Mouse (Mus musculus): Measurements from ENCODE around the gene Actg1. TPM values are rescaled to one million over a fixed set of nuclear protein-coding genes. Genes with fewer than 3 reads are reported as not detected.

Actg1 gene
- polyA plus RNA-seq, 1 experiment from 2014 or later = 2,926 TPM

DNA sequence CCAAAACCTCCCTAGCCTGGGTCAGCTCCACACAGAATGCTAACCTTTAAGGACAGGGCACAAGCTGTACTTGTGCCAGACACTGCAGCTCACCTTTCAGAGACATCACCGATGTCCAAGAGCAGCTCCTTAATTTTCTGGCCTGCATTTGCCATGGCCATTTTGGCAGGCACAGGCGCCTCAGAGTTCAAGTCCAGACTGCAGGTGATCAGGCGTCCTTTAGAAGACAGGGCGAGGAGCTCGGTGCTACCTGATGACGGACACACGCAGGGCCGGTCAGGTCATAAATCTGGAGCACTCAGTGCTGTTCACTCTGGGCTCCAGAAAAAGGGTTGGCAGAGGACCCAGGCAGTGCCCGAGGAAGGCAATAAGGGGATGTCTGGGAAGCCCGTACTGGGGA, 27.0 kb upstream of the Actg1 start:
- no peaks in the 10 kb centered on the region for H3K9me3 ChIP-seq (ENCODE audit: low read depth, low read length)
- no peak overlapping the region for H3K27ac ChIP-seq (ENCODE audit: low read depth)
- H3K4me3 ChIP-seq (ENCODE audit: low read depth, low read length) = no peak overlapping the region
- peaks cover 64% of the 10 kb centered on the region for H3K36me3 ChIP-seq (ENCODE audit: insufficient read depth)
- no peak overlapping the region for H3K9ac ChIP-seq
- WGBS = 91% methylated on average over 10 of the region's 10 CpGs
- ATAC-seq (ENCODE audit: insufficient read depth) = no peak
- peaks cover 5% of the 10 kb centered on the region for H3K4me1 ChIP-seq (ENCODE audit: insufficient read depth)
- H3K4me2 ChIP-seq = no peak overlapping the region
- no peak for DNase-seq
- no peaks in the 10 kb centered on the region for H3K27me3 ChIP-seq (ENCODE audit: insufficient read depth, low read length)
- no peak for TF ChIP-seq CTCF (IDR thresholded peaks at IDR 0.05; ENCODE audit: low read depth)

DNA sequence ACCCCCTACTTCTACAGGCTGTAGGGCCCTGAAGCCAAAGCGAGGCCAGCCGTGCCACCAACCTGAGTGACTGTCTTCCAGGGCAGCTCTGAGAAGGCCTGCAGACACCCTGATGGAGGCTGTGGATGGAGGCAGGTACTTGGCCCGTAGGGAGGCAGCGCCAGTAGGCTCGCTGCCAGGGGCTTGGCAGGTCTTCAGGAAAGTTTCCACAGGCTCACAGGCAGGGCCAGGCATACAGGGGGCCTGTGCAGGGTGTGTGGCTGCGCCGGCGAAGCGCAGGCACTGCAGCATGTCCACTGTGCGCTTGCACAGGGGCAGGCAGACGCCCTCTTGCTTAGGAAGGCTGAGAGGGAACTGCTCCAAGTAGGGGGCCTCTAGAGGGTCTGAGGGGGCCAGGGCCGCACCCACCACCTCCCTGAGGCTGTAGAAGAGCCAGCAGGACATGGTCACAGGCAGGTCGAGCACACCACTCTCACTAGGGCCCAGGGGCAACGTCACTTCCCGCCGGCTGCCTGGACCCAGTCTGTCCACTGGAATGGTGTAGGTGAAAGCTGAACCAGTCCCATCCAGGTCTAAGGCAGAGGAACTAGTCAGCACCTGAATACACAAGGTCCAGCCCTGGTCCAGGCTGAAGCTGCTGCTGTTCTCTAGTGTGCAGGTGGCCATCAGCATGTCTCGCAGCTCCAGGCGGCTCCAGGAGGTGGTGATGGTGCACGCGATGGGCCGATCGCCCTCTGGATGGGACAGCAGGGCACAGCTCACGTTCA, 25.7 kb upstream of the Actg1 start:
- Histone ChIP-seq H3K4me2 (no peak overlapping the region), H3K27me3 (ENCODE audit: insufficient read depth, low read length) (no peaks in the 10 kb centered on the region), H3K9ac (no peak overlapping the region), H3K9me3 (ENCODE audit: low read depth, low read length) (no peaks in the 10 kb centered on the region), H3K36me3 (ENCODE audit: insufficient read depth) (peaks cover 70% of the 10 kb centered on the region), H3K4me1 (ENCODE audit: insufficient read depth) (peaks cover 5% of the 10 kb centered on the region), H3K27ac (ENCODE audit: low read depth) (no peak overlapping the region), H3K4me3 (ENCODE audit: low read depth, low read length) (no peak overlapping the region)
- TF ChIP-seq CTCF (IDR thresholded peaks at IDR 0.05; ENCODE audit: low read depth) = no peak
- DNase-seq (peak; percentile 35), ATAC-seq (ENCODE audit: insufficient read depth) (no peak)
- WGBS = 87% methylated on average over 23 of the region's 23 CpGs

DNA sequence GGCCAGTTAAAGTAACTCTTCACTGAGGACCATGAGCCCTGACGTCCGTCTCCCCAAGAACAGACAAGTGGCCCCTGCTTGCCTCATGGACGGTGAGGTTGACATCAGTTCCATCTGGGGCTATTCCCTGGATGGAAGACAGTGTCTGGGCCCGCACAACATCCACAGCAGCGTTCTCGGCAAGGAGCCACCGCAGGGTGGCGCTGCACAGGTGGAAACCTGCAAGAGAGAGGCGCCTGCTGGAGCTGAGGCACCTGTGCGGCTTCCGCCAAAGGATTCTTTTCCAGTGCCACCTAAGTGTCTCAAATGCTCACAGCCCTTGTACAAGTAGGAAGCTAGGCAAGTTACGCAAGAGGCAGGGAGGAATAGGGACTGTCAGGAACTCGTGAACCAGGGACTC, 24.7 kb upstream of the Actg1 start:
- H3K36me3 ChIP-seq (ENCODE audit: insufficient read depth) = peaks cover 74% of the 10 kb centered on the region
- H3K4me1 ChIP-seq (ENCODE audit: insufficient read depth) = peaks cover 5% of the 10 kb centered on the region
- ATAC-seq (ENCODE audit: insufficient read depth) (no peak), DNase-seq (no peak)
- no peak overlapping the region for H3K9ac ChIP-seq
- peak; percentile 40; the same call in 1 of the 2 replicates for TF ChIP-seq CTCF (IDR thresholded peaks at IDR 0.05; ENCODE audit: low read depth)
- H3K27ac ChIP-seq (ENCODE audit: low read depth) = no peak overlapping the region
- WGBS = 57% methylated on average over 13 of the region's 13 CpGs
- H3K4me2 ChIP-seq = no peak overlapping the region
- H3K4me3 ChIP-seq (ENCODE audit: low read depth, low read length) = no peak overlapping the region
- H3K27me3 ChIP-seq (ENCODE audit: insufficient read depth, low read length) = no peaks in the 10 kb centered on the region
- no peaks in the 10 kb centered on the region for H3K9me3 ChIP-seq (ENCODE audit: low read depth, low read length)

DNA sequence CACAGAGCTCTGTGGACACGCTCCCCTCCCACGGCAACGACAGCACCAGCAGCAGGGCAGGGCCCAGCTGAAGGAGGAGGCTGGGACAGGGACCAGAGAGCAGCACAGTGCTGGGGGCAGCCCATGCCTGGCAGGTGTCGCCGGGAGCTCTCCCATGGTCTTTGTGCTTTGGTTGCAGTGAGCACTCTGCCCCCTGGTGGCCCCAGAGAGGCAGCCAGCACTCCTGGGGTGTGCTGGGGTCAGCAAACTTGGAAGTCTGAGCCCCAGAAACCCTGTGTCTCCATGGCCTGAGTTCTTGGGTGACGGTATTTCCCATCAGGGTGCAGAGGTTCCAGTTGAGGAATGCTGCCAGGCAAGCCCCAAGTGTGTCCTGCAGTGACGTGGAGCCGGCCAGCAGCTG, 21.3 kb upstream of the Actg1 start:
- H3K4me2 ChIP-seq = no peak overlapping the region
- peaks cover 51% of the 10 kb centered on the region for H3K36me3 ChIP-seq (ENCODE audit: insufficient read depth)
- 28% methylated on average over 8 of the region's 8 CpGs for WGBS
- H3K4me1 ChIP-seq (ENCODE audit: insufficient read depth) = no peaks in the 10 kb centered on the region
- H3K9ac ChIP-seq = no peak overlapping the region
- peak; percentile 91 for TF ChIP-seq CTCF (IDR thresholded peaks at IDR 0.05; ENCODE audit: low read depth)
- DNase-seq = peak; percentile 80
- no peak overlapping the region for H3K4me3 ChIP-seq (ENCODE audit: low read depth, low read length)
- no peak overlapping the region for H3K27ac ChIP-seq (ENCODE audit: low read depth)
- peak; percentile 76 for ATAC-seq (ENCODE audit: insufficient read depth)
- H3K27me3 ChIP-seq (ENCODE audit: insufficient read depth, low read length) = no peaks in the 10 kb centered on the region
- H3K9me3 ChIP-seq (ENCODE audit: low read depth, low read length) = no peaks in the 10 kb centered on the region

DNA sequence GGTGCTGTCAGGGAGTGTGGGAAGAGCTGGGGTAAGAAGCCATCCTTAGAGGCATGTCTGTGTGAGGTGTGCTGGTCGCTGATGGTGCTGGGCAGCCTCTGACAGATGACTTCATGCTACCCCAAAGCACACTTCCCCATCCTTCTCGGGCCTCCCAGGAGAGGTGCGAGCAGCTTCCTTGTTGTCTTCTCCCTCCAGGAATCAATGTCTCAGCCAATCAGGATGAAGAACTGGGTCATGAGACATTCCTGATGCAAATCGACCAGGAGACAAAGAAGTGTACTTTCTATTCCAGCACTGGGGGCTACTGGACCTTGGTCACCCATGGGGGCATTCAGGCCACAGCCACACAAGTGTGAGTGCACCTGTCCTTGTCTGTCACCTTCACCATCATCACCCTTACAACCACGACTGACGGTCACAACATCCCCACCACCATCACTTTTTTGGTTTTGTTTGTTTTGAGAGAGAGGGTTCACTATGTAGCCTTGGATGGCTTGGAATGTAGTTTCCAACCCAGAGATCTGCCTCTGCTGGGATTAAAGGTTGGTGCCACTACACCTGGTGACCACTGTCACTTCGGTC, 18.2 kb upstream of the Actg1 start:
- Histone ChIP-seq H3K27me3 (ENCODE audit: insufficient read depth, low read length) (no peaks in the 10 kb centered on the region), H3K4me1 (ENCODE audit: insufficient read depth) (no peaks in the 10 kb centered on the region), H3K36me3 (ENCODE audit: insufficient read depth) (peaks cover 20% of the 10 kb centered on the region), H3K4me2 (no peak overlapping the region), H3K4me3 (ENCODE audit: low read depth, low read length) (no peak overlapping the region), H3K9ac (no peak overlapping the region), H3K9me3 (ENCODE audit: low read depth, low read length) (no peaks in the 10 kb centered on the region), H3K27ac (ENCODE audit: low read depth) (no peak overlapping the region)
- ATAC-seq (ENCODE audit: insufficient read depth) (no peak), DNase-seq (no peak)
- WGBS = 27% methylated on average over 7 of the region's 7 CpGs
- no peak for TF ChIP-seq CTCF (IDR thresholded peaks at IDR 0.05; ENCODE audit: low read depth)

DNA sequence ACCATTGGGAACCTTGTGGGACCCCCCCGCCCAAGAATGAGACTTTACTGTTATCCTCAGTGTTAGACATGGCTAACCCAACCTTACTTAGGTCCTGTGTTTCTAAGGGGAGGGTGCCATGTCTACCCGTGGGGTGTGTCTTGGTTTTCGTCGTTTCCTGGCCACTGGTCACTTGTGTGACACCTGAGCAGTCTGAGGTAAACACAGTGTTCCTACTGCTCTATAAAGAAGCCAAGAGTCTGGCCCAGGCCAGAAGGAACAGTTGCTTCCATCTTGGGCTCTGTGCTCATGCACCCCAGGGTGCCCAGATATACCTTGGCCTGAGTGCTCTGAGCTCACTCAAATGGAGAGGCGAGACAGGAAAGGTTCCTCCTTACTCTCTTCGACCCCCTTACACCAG, 14.5 kb upstream of the Actg1 start:
- 80% methylated on average over 6 of the region's 6 CpGs for WGBS
- DNase-seq (no peak), ATAC-seq (ENCODE audit: insufficient read depth) (no peak)
- Histone ChIP-seq H3K4me1 (ENCODE audit: insufficient read depth) (peaks cover 14% of the 10 kb centered on the region; the same call in 1 of the 2 replicates), H3K9me3 (ENCODE audit: low read depth, low read length) (no peaks in the 10 kb centered on the region), H3K9ac (no peak overlapping the region), H3K36me3 (ENCODE audit: insufficient read depth) (no peaks in the 10 kb centered on the region), H3K27ac (ENCODE audit: low read depth) (no peak overlapping the region), H3K27me3 (ENCODE audit: insufficient read depth, low read length) (no peaks in the 10 kb centered on the region), H3K4me3 (ENCODE audit: low read depth, low read length) (no peak overlapping the region), H3K4me2 (no peak overlapping the region)
- TF ChIP-seq CTCF (IDR thresholded peaks at IDR 0.05; ENCODE audit: low read depth) = no peak

DNA sequence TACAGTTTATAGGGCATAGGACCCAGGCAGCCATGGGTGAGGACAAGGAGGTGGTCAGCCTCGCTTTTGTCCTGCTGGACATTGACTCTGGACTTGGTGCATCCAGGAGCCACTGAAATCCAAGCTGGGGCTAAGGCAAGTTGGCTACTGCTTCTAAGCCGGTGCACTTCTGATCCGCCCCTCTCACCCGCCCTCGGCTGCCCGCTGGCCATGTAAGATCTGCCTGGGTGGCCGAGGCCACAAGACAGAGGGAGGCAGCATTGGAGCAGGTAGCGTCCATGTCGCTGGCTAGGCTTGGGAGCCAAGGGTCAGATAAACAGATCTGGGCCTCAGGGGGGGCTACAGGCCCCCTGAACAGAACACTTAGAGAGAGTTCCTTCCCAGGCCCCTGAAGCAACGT, 13.0 kb upstream of the Actg1 start, which contains the start of gene Fscn2:
Gene Fscn2 (plus strand): TSS at position 240 of the 400 bp plus-strand sequence.
- H3K27me3 ChIP-seq (ENCODE audit: insufficient read depth, low read length) = no peaks in the 10 kb centered on the region
- DNase-seq (no peak), ATAC-seq (ENCODE audit: insufficient read depth) (no peak)
- no peak for TF ChIP-seq CTCF (IDR thresholded peaks at IDR 0.05; ENCODE audit: low read depth)
- no peak within 1 kb of the TSS for H3K4me2 ChIP-seq
- no peaks in the 10 kb centered on the region for H3K9me3 ChIP-seq (ENCODE audit: low read depth, low read length)
- H3K36me3 ChIP-seq (ENCODE audit: insufficient read depth) = no peaks in the 10 kb centered on the region
- no peak within 1 kb of the TSS for H3K9ac ChIP-seq
- peaks cover 21% of the 10 kb centered on the region for H3K4me1 ChIP-seq (ENCODE audit: insufficient read depth)
- H3K4me3 ChIP-seq (ENCODE audit: low read depth, low read length) = no peak within 1 kb of the TSS
- no peak within 1 kb of the TSS for H3K27ac ChIP-seq (ENCODE audit: low read depth)
- WGBS = 62% methylated on average over 10 of the region's 10 CpGs
